Mouse (Mus musculus) spleen, postnatal 4 days (tissue): ENCODE measurements around the gene Itgb6.

Source experiments
- DNase-seq, 2 experiments: peaks; one replicate each; pipeline ENCODE4 v3.0.0; 2022; ENCODE audit warnings: low spot score in 2 of 2

Itgb6 gene

GRCm38 (mm10) chr2:60674413-60674812 lies 48.0 kb downstream of the Itgb6 start:
- no peak for DNase-seq

- DNase-seq, result no peak
Measured at GRCm38 (mm10) chr2:60672973-60673954, 49.2 kb downstream of the Itgb6 start.

GRCm38 (mm10) chr2:60671215-60671614 lies 51.2 kb downstream of the Itgb6 start:
- DNase-seq, result no peak

- DNase-seq, result no peak
Measured at GRCm38 (mm10) chr2:60663071-60663470, 59.4 kb downstream of the Itgb6 start.

- no peak for DNase-seq
Measured at GRCm38 (mm10) chr2:60659993-60660392, 62.5 kb downstream of the Itgb6 start.

- no peak for DNase-seq
Measured at GRCm38 (mm10) chr2:60658992-60659391, 63.5 kb downstream of the Itgb6 start.

GRCm38 (mm10) chr2:60654828-60655227 lies 67.6 kb downstream of the Itgb6 start:
- DNase-seq, result no peak

- DNase-seq, result no peak
Measured at GRCm38 (mm10) chr2:60650155-60650554, 72.3 kb downstream of the Itgb6 start.

- no peak for DNase-seq
Measured at GRCm38 (mm10) chr2:60647650-60648049, 74.8 kb downstream of the Itgb6 start.

- no peak for DNase-seq
Measured at GRCm38 (mm10) chr2:60646583-60646982, 75.9 kb downstream of the Itgb6 start.

GRCm38 (mm10) chr2:60643406-60643805 lies 79.0 kb downstream of the Itgb6 start:
- DNase-seq, result no peak

GRCm38 (mm10) chr2:60642606-60643005 lies 79.8 kb downstream of the Itgb6 start:
- DNase-seq, result no peak

- no peak for DNase-seq
Measured at GRCm38 (mm10) chr2:60640342-60640672, 82.1 kb downstream of the Itgb6 start.

- DNase-seq, result no peak
Measured at GRCm38 (mm10) chr2:60639617-60640341, 82.7 kb downstream of the Itgb6 start.

GRCm38 (mm10) chr2:60636910-60637761 lies 85.3 kb downstream of the Itgb6 start:
- DNase-seq, result no peak

GRCm38 (mm10) chr2:60636481-60636880 lies 86.0 kb downstream of the Itgb6 start:
- no peak for DNase-seq

GRCm38 (mm10) chr2:60636038-60636437 lies 86.4 kb downstream of the Itgb6 start:
- DNase-seq, result no peak

GRCm38 (mm10) chr2:60632791-60633190 lies 89.7 kb downstream of the Itgb6 start:
- no peak for DNase-seq

GRCm38 (mm10) chr2:60630304-60630703 lies 92.1 kb downstream of the Itgb6 start:
- no peak for DNase-seq

- DNase-seq, result no peak
Measured at GRCm38 (mm10) chr2:60627952-60628351, 94.5 kb downstream of the Itgb6 start.

- no peak for DNase-seq
Measured at GRCm38 (mm10) chr2:60627515-60627914, 94.9 kb downstream of the Itgb6 start.

- DNase-seq, result no peak
Measured at GRCm38 (mm10) chr2:60625766-60626165, 96.7 kb downstream of the Itgb6 start.
